Mouse (Mus musculus) hindbrain, embryonic 13.5 days (tissue): ENCODE measurements at regions not wholly inside any gene's neighbourhood (a gene's known extent, or its start where the extent isn't known, plus 50 kb on each side); places are given as distances from the start of the nearest gene placed in this dataset.
A peak's percentile ranks its signal among the peaks of the same experiment; 100 is the strongest.

Source experiments
- ATAC-seq: fragments of 200-750 bp; cut with Nextera tagmentation; 2 replicates; pipeline ENCODE4 v1.8.0; 2017; ENCODE audit warnings: moderate TSS enrichment; ENCODE audit not compliant: low FRiP score
- H3K27ac ChIP-seq: fragments of 300-500 bp; sonication (generic); 2 replicates; pipeline ENCODE4 v1.5.1; 2015; ENCODE audit warnings: inconsistent platforms, mild to moderate bottlenecking, moderate library complexity
- H3K27me3 ChIP-seq: fragments of 300-500 bp; sonication (generic); 2 replicates; pipeline ENCODE4 v1.6.1; 2015; ENCODE audit warnings: mild to moderate bottlenecking, inconsistent platforms
- H3K36me3 ChIP-seq: fragments of 300-500 bp; sonication (generic); 2 replicates; pipeline ENCODE4 v1.6.1; 2015; ENCODE audit warnings: mild to moderate bottlenecking, inconsistent platforms
- H3K4me1 ChIP-seq: fragments of 300-500 bp; sonication (generic); replicated peaks from 2 replicates; pipeline ENCODE4 v1.6.1; 2015; ENCODE audit warnings: inconsistent platforms
- H3K4me2 ChIP-seq: fragments of 300-500 bp; sonication (generic); 2 replicates; pipeline ENCODE4 v1.6.1; 2015; ENCODE audit warnings: inconsistent platforms, mild to moderate bottlenecking, moderate library complexity
- H3K4me3 ChIP-seq: fragments of 300-500 bp; sonication (generic); 2 replicates; pipeline ENCODE4 v1.5.1; 2015; ENCODE audit warnings: mild to moderate bottlenecking, inconsistent platforms
- H3K9ac ChIP-seq: fragments of 300-500 bp; sonication (generic); 2 replicates; pipeline ENCODE4 v1.6.1; 2015; ENCODE audit warnings: mild to moderate bottlenecking, inconsistent platforms
- H3K9me3 ChIP-seq: fragments of 300-500 bp; sonication (generic); 2 replicates; pipeline ENCODE4 v1.6.1; 2016; ENCODE audit warnings: inconsistent platforms
- WGBS: fragments of 180-500 bp; shearing (Covaris S2); methylation state at CpG from one replicate; pipeline ENCODE4 v1.1.7; 2015; 5-methylcytosine and 5-hydroxymethylcytosine counted together

GRCm38 (mm10) chrX:156842926-156843325 is 572.2 kb downstream of the Phex start:
- Histone ChIP-seq H3K27ac (no peak overlapping the region), H3K36me3 (no peaks in the 10 kb centered on the region), H3K4me1 (no peaks in the 10 kb centered on the region), H3K4me3 (no peak overlapping the region), H3K9me3 (no peaks in the 10 kb centered on the region), H3K9ac (no peak overlapping the region), H3K4me2 (no peak overlapping the region), H3K27me3 (no peaks in the 10 kb centered on the region)
- WGBS, result 48% methylated on average over 3 of the region's 3 CpGs
- no peak for ATAC-seq

- no peaks in the 10 kb centered on the region for H3K4me1 ChIP-seq
- no peaks in the 10 kb centered on the region for H3K36me3 ChIP-seq
- H3K9me3 ChIP-seq, result no peaks in the 10 kb centered on the region
- WGBS, result 42% methylated on average over 2 of the region's 2 CpGs
- no peak for ATAC-seq
- no peak overlapping the region for H3K9ac ChIP-seq
- H3K27me3 ChIP-seq, result no peaks in the 10 kb centered on the region
- no peak overlapping the region for H3K4me3 ChIP-seq
- H3K27ac ChIP-seq, result no peak overlapping the region
- H3K4me2 ChIP-seq, result no peak overlapping the region
Measured at GRCm38 (mm10) chrX:156841269-156841668, 573.8 kb downstream of the Phex start.

GRCm38 (mm10) chrX:156832176-156832575 is 582.9 kb downstream of the Phex start:
- no peak for ATAC-seq
- H3K9me3 ChIP-seq, result no peaks in the 10 kb centered on the region
- H3K9ac ChIP-seq, result no peak overlapping the region
- H3K4me2 ChIP-seq, result no peak overlapping the region
- no peak overlapping the region for H3K27ac ChIP-seq
- H3K36me3 ChIP-seq, result no peaks in the 10 kb centered on the region
- H3K4me1 ChIP-seq, result no peaks in the 10 kb centered on the region
- no peaks in the 10 kb centered on the region for H3K27me3 ChIP-seq
- H3K4me3 ChIP-seq, result no peak overlapping the region

GRCm38 (mm10) chrX:156806799-156807198 is 608.3 kb downstream of the Phex start:
- peak; percentile 39; the same call in 1 of the 2 replicates for ATAC-seq
- WGBS, result 59% methylated on average over 1 of the region's 1 CpGs
- no peak overlapping the region for H3K4me2 ChIP-seq
- no peak overlapping the region for H3K9ac ChIP-seq
- no peaks in the 10 kb centered on the region for H3K4me1 ChIP-seq
- no peaks in the 10 kb centered on the region for H3K27me3 ChIP-seq
- H3K9me3 ChIP-seq, result no peaks in the 10 kb centered on the region
- H3K27ac ChIP-seq, result no peak overlapping the region
- no peak overlapping the region for H3K4me3 ChIP-seq
- H3K36me3 ChIP-seq, result no peaks in the 10 kb centered on the region
